Mouse (Mus musculus): Measurements from ENCODE around the gene Cadm4. TPM values are rescaled to one million over a fixed set of nuclear protein-coding genes. Genes with fewer than 3 reads are reported as not detected.

The Cadm4 gene
- 1.3 and 2.0 TPM in 2 replicates for polyA plus RNA-seq (2015; fragmentation: Nextera tagmentation; extraction: Ambion mirVana)

DNA sequence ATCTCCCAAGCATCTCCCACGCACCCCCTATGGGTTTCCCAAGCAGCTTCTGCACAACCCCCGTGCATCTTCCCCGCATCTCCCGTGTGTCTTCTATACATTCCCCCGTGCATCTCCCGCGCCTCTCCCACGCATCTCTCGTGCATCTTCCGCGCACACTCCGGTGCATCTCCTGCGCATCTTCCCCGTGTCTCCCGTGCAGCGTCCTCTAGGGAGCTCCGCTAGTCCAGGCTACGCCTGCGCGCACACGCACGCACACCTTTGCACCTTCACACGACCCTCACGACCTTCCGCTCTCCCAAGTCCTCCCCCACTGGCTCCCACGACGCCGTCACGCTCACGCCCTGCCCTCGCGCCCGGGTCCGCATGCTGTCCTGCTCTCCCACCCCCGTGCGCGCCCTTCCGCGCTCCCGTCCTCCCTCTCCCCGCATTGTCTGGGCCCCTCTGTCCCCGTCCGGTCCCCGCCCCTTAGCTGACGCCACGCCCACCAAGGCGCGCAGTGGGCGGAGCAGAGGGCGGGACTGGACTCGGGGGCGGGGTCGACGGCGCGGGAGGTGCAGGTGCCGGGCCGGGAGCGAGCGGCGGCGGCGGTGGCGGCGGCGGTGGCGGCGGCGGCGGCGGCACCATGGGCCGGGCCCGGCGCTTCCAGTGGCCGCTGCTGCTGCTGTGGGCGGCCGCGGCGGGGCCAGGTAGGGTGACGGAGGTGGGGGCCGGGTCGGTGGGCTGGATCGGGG lies at the start of gene Cadm4:
Cadm4 (plus strand) TSS at position 550 of the 734 bp plus-strand sequence.
- Histone ChIP-seq H3K27ac (no peak within 1 kb of the TSS), H3K4me1 (replicated peaks) (peaks cover 14% of the 10 kb centered on the region), H3K27me3 (peaks cover 69% of the 10 kb centered on the region), H3K9ac (peak within 1 kb of the TSS; percentile 58), H3K36me3 (no peaks in the 10 kb centered on the region), H3K4me2 (peak within 1 kb of the TSS; percentile 91), H3K4me3 (peak within 1 kb of the TSS; percentile 62), H3K9me3 (replicated peaks) (no peaks in the 10 kb centered on the region)
- WGBS = under 1% methylated on average over 78 of the region's 83 CpGs
- ATAC-seq (replicated peaks; ENCODE audit: insufficient number of reproducible peaks, insufficient read depth, low FRiP score, low read depth) = peak; percentile 77

DNA sequence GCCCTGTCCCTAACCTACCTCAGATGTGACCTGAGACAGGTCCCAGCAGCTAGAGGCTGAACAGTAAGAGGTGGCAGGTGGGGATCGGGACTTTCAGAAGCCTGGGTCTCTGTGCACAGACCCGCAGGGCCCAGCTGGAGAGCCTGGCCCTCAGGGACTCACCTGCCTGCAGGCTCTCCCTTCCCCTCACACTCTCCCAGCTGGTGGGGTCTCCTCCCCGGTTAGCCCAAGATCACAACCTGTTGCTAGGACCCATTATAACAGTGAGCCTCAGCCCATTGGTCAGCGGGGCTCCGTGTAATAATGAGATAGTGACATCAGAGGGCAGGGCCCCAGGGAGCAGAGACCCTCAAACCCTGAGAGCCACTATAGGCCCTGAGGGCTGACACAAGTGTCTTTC lies 46.5 kb upstream of the Cadm4 start:
- Histone ChIP-seq H3K27me3 (peaks cover 24% of the 10 kb centered on the region), H3K36me3 (no peaks in the 10 kb centered on the region), H3K27ac (no peak overlapping the region), H3K4me3 (no peak overlapping the region), H3K4me2 (no peak overlapping the region), H3K9ac (no peak overlapping the region), H3K4me1 (replicated peaks) (peaks cover 18% of the 10 kb centered on the region), H3K9me3 (replicated peaks) (no peaks in the 10 kb centered on the region)
- ATAC-seq (replicated peaks; ENCODE audit: insufficient number of reproducible peaks, insufficient read depth, low FRiP score, low read depth) = no peak
- WGBS = 72% methylated on average over 5 of the region's 5 CpGs

DNA sequence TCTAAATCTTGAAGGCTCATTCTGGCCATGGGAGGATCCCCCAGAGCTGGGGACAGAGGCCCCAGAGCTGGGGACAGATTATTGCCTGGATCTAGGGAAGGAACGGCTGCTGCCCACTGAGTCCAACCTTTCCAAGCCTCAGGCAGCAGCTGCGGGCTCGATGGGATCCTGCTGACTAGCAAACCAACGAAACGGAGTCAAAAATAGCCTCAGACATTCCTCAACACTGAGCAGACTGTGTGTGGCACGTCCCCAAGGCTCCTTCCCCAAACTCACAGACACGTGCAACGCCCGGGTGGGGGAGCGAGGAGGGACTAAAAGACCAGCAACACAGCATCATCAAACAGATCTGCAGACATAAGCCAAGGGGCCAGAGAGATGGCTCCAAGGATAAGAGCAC lies 43.8 kb upstream of the Cadm4 start:
- 30% methylated on average over 10 of the region's 10 CpGs for WGBS
- peaks cover 9% of the 10 kb centered on the region for H3K4me1 ChIP-seq (replicated peaks)
- H3K9ac ChIP-seq = peak overlapping the region; percentile 18; the same call in 1 of the 2 replicates
- peaks cover 8% of the 10 kb centered on the region for H3K27me3 ChIP-seq
- no peak overlapping the region for H3K4me3 ChIP-seq
- H3K9me3 ChIP-seq (replicated peaks) = no peaks in the 10 kb centered on the region
- H3K4me2 ChIP-seq = peak overlapping the region; percentile 42
- H3K36me3 ChIP-seq = no peaks in the 10 kb centered on the region
- peak overlapping the region; percentile 78 for H3K27ac ChIP-seq
- ATAC-seq (replicated peaks; ENCODE audit: insufficient number of reproducible peaks, insufficient read depth, low FRiP score, low read depth) = peak; percentile 54; the same call in 1 of the 2 replicates

DNA sequence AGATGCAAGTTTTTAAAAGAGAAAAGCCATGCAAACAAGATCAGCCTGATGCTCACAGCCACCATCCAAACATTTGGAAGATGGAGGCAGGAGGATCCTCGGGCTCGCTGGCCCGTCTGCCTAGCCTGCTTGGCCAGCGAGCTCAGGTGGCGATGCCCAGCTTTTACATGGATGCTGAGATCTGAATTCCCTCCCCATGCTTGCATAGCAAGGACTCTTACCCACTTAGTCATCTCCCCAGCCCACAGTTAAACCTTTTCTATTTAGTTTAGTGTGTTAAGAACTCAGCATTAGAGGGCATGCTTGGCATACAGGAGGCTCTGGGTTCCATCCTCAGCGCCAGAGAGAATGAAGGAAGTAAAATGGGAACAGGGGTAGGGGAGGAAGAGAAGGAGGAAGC lies 42.6 kb upstream of the Cadm4 start:
- H3K27me3 ChIP-seq = no peaks in the 10 kb centered on the region
- H3K36me3 ChIP-seq = no peaks in the 10 kb centered on the region
- ATAC-seq (replicated peaks; ENCODE audit: insufficient number of reproducible peaks, insufficient read depth, low FRiP score, low read depth) = no peak
- H3K4me2 ChIP-seq = no peak overlapping the region
- H3K9ac ChIP-seq = no peak overlapping the region
- no peak overlapping the region for H3K27ac ChIP-seq
- 78% methylated on average over 6 of the region's 6 CpGs for WGBS
- peaks cover 9% of the 10 kb centered on the region for H3K4me1 ChIP-seq (replicated peaks)
- H3K4me3 ChIP-seq = no peak overlapping the region
- H3K9me3 ChIP-seq (replicated peaks) = no peaks in the 10 kb centered on the region

DNA sequence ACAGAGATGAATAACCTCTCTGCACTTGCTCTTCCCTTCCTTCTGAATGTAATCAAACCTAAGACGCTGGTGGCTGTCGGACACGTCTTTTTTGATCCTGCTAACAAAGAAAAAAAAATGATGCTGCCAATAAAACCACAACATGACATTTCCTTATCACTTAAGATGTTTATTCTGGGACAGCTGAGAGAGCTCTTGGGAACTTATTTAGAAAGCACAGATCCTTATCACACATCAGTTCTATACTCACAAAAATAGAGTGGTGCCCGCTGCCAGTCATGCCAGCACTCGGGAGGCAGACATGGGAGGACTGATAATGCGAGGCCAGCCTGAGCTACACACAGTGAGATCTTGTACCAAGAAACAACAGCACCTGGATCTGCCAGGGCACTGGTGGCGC lies 41.9 kb upstream of the Cadm4 start:
- ATAC-seq (replicated peaks; ENCODE audit: insufficient number of reproducible peaks, insufficient read depth, low FRiP score, low read depth) = no peak
- Histone ChIP-seq H3K9me3 (replicated peaks) (no peaks in the 10 kb centered on the region), H3K4me1 (replicated peaks) (peaks cover 9% of the 10 kb centered on the region), H3K27ac (no peak overlapping the region), H3K4me2 (no peak overlapping the region), H3K4me3 (no peak overlapping the region), H3K36me3 (no peaks in the 10 kb centered on the region), H3K9ac (no peak overlapping the region), H3K27me3 (no peaks in the 10 kb centered on the region)
- WGBS = 65% methylated on average over 7 of the region's 7 CpGs

GRCm38 (mm10) chr7:24441785-24442184 lies 40.0 kb upstream of the Cadm4 start:
- H3K36me3 ChIP-seq = no peaks in the 10 kb centered on the region
- 16% methylated on average over 1 of the region's 1 CpGs for WGBS
- no peaks in the 10 kb centered on the region for H3K9me3 ChIP-seq (replicated peaks)
- H3K4me1 ChIP-seq (replicated peaks) = peaks cover 9% of the 10 kb centered on the region
- no peak for ATAC-seq (replicated peaks; ENCODE audit: insufficient number of reproducible peaks, insufficient read depth, low FRiP score, low read depth)
- H3K27me3 ChIP-seq = no peaks in the 10 kb centered on the region
- H3K9ac ChIP-seq = no peak overlapping the region
- H3K4me3 ChIP-seq = no peak overlapping the region
- H3K27ac ChIP-seq = no peak overlapping the region
- H3K4me2 ChIP-seq = no peak overlapping the region

- H3K4me2 ChIP-seq = no peak overlapping the region
- H3K9ac ChIP-seq = no peak overlapping the region
- 43% methylated on average over 8 of the region's 8 CpGs for WGBS
- peaks cover 9% of the 10 kb centered on the region for H3K4me1 ChIP-seq (replicated peaks)
- H3K27ac ChIP-seq = no peak overlapping the region
- H3K36me3 ChIP-seq = no peaks in the 10 kb centered on the region
- no peak overlapping the region for H3K4me3 ChIP-seq
- ATAC-seq (replicated peaks; ENCODE audit: insufficient number of reproducible peaks, insufficient read depth, low FRiP score, low read depth) = no peak
- H3K27me3 ChIP-seq = no peaks in the 10 kb centered on the region
- no peaks in the 10 kb centered on the region for H3K9me3 ChIP-seq (replicated peaks)
Measured at GRCm38 (mm10) chr7:24442313-24442712, 39.5 kb upstream of the Cadm4 start.

- Histone ChIP-seq H3K4me3 (no peak overlapping the region), H3K36me3 (no peaks in the 10 kb centered on the region), H3K4me2 (no peak overlapping the region), H3K4me1 (replicated peaks) (0 out of 2 replicates have a peak, but pooled peaks cover 3% of the 10 kb centered on the region), H3K9me3 (replicated peaks) (no peaks in the 10 kb centered on the region), H3K9ac (no peak overlapping the region), H3K27me3 (no peaks in the 10 kb centered on the region), H3K27ac (no peak overlapping the region)
- ATAC-seq (replicated peaks; ENCODE audit: insufficient number of reproducible peaks, insufficient read depth, low FRiP score, low read depth) = no peak; the same call in 1 of the 2 replicates
- WGBS = 79% methylated on average over 9 of the region's 9 CpGs
Measured at GRCm38 (mm10) chr7:24445266-24445926, 36.4 kb upstream of the Cadm4 start.

GRCm38 (mm10) chr7:24446697-24447340 lies 35.0 kb upstream of the Cadm4 start:
- no peaks in the 10 kb centered on the region for H3K36me3 ChIP-seq
- H3K4me1 ChIP-seq (replicated peaks) = 0 out of 2 replicates have a peak, but pooled peaks cover 3% of the 10 kb centered on the region
- 69% methylated on average over 7 of the region's 7 CpGs for WGBS
- no peak overlapping the region for H3K27ac ChIP-seq
- H3K4me3 ChIP-seq = no peak overlapping the region
- ATAC-seq (replicated peaks; ENCODE audit: insufficient number of reproducible peaks, insufficient read depth, low FRiP score, low read depth) = no peak
- H3K4me2 ChIP-seq = no peak overlapping the region
- no peaks in the 10 kb centered on the region for H3K9me3 ChIP-seq (replicated peaks)
- no peaks in the 10 kb centered on the region for H3K27me3 ChIP-seq
- H3K9ac ChIP-seq = no peak overlapping the region

GRCm38 (mm10) chr7:24448782-24449517 lies 32.9 kb upstream of the Cadm4 start:
- Histone ChIP-seq H3K27me3 (no peaks in the 10 kb centered on the region), H3K27ac (no peak overlapping the region), H3K36me3 (no peaks in the 10 kb centered on the region), H3K4me3 (no peak overlapping the region), H3K9ac (no peak overlapping the region), H3K9me3 (replicated peaks) (no peaks in the 10 kb centered on the region), H3K4me1 (replicated peaks) (0 out of 2 replicates have a peak, but pooled peaks cover 3% of the 10 kb centered on the region), H3K4me2 (no peak overlapping the region)
- ATAC-seq (replicated peaks; ENCODE audit: insufficient number of reproducible peaks, insufficient read depth, low FRiP score, low read depth) = no peak; the same call in 1 of the 2 replicates
- WGBS = 43% methylated on average over 14 of the region's 14 CpGs

DNA sequence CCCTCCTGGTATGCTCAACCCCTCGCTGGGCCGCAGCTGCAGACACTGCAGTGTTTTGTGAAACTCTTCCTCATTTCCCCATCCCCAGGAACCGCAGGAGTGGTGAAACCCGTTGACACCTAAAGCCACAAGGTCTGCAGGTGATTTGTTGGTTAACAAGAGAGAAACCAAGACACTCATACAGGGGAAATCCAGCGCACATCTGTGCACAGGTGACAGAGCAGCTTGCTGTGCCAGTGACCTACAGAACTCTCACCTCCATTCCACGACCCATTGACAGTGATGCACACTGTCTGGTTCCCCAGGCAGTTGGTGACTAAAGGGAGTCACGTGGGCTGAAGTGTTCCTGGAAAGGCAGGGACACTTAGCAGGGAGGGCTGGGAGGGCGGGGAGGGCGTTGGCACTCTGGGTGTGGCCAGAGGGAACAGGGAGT lies 31.2 kb upstream of the Cadm4 start:
- H3K27ac ChIP-seq = peak overlapping the region; percentile 9; the same call in 1 of the 2 replicates
- H3K9me3 ChIP-seq (replicated peaks) = no peaks in the 10 kb centered on the region
- H3K4me1 ChIP-seq (replicated peaks) = 0 out of 2 replicates have a peak, but pooled peaks cover 3% of the 10 kb centered on the region
- H3K4me3 ChIP-seq = no peak overlapping the region
- H3K9ac ChIP-seq = no peak overlapping the region
- H3K36me3 ChIP-seq = no peaks in the 10 kb centered on the region
- H3K27me3 ChIP-seq = no peaks in the 10 kb centered on the region
- H3K4me2 ChIP-seq = no peak overlapping the region
- 50% methylated on average over 9 of the region's 9 CpGs for WGBS
- ATAC-seq (replicated peaks; ENCODE audit: insufficient number of reproducible peaks, insufficient read depth, low FRiP score, low read depth) = no peak
